Mouse (Mus musculus) olfactory bulb, adult 2 months (tissue): Measurements from ENCODE around the gene Gtf3a. TPM values are rescaled to one million over a fixed set of nuclear protein-coding genes. Genes with fewer than 3 reads are reported as not detected.
A peak's percentile ranks its signal among the peaks of the same experiment; 100 is the strongest.

Experiments used
- H3K27ac ChIP-seq: fragments of 200-500 bp; 2 replicates; pipeline ENCODE4 v1.5.1; 2012; ENCODE audit warnings: low read depth, low read length; ENCODE audit not compliant: insufficient read depth
- H3K4me1 ChIP-seq: fragments of 200-500 bp; 2 replicates; pipeline ENCODE4 v1.6.1; 2012; ENCODE audit warnings: low read length; ENCODE audit not compliant: control insufficient read depth, insufficient read depth
- H3K4me3 ChIP-seq: fragments of 200-500 bp; 2 replicates; pipeline ENCODE4 v1.5.1; 2012; ENCODE audit warnings: mild to moderate bottlenecking, low read depth, low read length, moderate library complexity; ENCODE audit not compliant: insufficient read depth
- CTCF ChIP-seq: fragments of 200-500 bp; IDR thresholded peaks from 2 replicates; pipeline ENCODE4 v1.5.1; 2012; ENCODE audit warnings: low read depth, mild to moderate bottlenecking, low read length, moderate library complexity; ENCODE audit not compliant: insufficient read depth
- POLR2A ChIP-seq: fragments of 200-500 bp; IDR thresholded peaks from 2 replicates; pipeline ENCODE4 v1.6.1; 2012; ENCODE audit warnings: mild to moderate bottlenecking, low read depth, low read length, moderate library complexity; ENCODE audit not compliant: insufficient read depth
- WGBS: fragments of 180-500 bp; shearing (Covaris S2); methylation state at CpG from one replicate; pipeline ENCODE4 v1.1.7; 2018; 5-methylcytosine and 5-hydroxymethylcytosine counted together
- polyA plus RNA-seq: library from polyadenylated mRNA; stranded (reverse); fragments of >200 nt; gene quantifications from 2 replicates; pipeline ENCODE4 v1.2.4, GENCODE M21; 2012; ENCODE audit warnings: low replicate concordance; ENCODE audit not compliant: missing spikeins, insufficient read depth, insufficient read length

Gene Gtf3a
- polyA plus RNA-seq = not detected in 2 replicates

GRCm38 (mm10) chr5:146948508-146949088, at the start of gene Gtf3a:
Gene Gtf3a (plus strand): TSS chr5:146948657.
- Histone ChIP-seq H3K4me1 (peaks cover 9% of the 10 kb centered on the region), H3K27ac (peak within 1 kb of the TSS; percentile 92), H3K4me3 (peak within 1 kb of the TSS; percentile 54)
- under 1% methylated on average over 62 of the region's 62 CpGs for WGBS
- TF ChIP-seq POLR2A (peak; percentile 96), CTCF (no peak)

DNA sequence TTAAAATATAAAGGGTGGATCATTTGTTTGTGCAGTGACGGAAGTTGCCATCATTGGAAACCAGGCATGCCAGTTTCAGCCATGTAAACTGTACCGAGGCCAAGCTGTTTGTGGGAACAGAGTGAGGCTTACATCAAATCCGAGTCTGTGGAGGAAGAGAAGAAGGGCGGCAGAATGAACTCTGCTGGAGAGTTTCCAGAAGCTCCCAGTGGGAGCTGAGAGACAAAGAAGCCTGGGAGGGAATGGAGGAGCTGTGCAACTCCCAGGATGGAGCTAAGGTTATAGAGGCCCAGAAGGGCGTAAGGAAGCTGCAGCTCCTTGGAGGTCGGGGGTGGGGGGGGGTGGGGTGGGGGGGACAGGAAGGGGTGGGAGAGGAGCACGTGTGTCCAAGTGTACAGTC, 48.1 kb upstream of the Gtf3a start:
- no peak for TF ChIP-seq POLR2A
- TF ChIP-seq CTCF = no peak
- Histone ChIP-seq H3K4me1 (peaks cover 10% of the 10 kb centered on the region; the same call in 1 of the 2 replicates), H3K4me3 (no peak overlapping the region), H3K27ac (no peak overlapping the region)
- WGBS = 35% methylated on average over 6 of the region's 7 CpGs

- Histone ChIP-seq H3K27ac (no peak overlapping the region), H3K4me3 (no peak overlapping the region), H3K4me1 (peaks cover 10% of the 10 kb centered on the region; the same call in 1 of the 2 replicates)
- 95% methylated on average over 2 of the region's 2 CpGs for WGBS
- TF ChIP-seq CTCF = no peak
- no peak for TF ChIP-seq POLR2A
Measured at GRCm38 (mm10) chr5:146901501-146901900, 47.0 kb upstream of the Gtf3a start.

DNA sequence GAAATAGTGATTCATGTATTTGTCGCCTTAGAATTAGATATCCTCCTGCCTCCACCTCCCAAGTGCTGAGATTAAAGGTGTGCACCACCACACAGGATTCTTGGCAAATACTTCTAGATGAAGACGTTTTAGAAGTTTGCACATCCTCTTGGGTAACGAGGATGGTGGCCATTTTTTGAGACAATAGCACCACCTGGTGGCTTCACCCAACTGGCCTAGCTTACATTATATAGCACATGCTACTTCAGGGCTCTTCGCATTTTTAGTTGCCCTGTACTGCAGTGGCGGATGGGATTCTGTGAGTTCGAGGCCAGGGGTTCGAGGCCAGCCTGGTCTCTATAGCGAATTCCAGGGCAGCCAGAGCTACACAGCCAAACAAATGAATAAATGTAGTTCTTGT, 44.1 kb upstream of the Gtf3a start:
- no peak for TF ChIP-seq POLR2A
- TF ChIP-seq CTCF = 0 out of 2 replicates have a peak, but pooled peaks have one; percentile 10
- 30% methylated on average over 8 of the region's 8 CpGs for WGBS
- Histone ChIP-seq H3K4me1 (0 out of 2 replicates have a peak, but pooled peaks cover 5% of the 10 kb centered on the region), H3K27ac (no peak overlapping the region), H3K4me3 (no peak overlapping the region)

DNA sequence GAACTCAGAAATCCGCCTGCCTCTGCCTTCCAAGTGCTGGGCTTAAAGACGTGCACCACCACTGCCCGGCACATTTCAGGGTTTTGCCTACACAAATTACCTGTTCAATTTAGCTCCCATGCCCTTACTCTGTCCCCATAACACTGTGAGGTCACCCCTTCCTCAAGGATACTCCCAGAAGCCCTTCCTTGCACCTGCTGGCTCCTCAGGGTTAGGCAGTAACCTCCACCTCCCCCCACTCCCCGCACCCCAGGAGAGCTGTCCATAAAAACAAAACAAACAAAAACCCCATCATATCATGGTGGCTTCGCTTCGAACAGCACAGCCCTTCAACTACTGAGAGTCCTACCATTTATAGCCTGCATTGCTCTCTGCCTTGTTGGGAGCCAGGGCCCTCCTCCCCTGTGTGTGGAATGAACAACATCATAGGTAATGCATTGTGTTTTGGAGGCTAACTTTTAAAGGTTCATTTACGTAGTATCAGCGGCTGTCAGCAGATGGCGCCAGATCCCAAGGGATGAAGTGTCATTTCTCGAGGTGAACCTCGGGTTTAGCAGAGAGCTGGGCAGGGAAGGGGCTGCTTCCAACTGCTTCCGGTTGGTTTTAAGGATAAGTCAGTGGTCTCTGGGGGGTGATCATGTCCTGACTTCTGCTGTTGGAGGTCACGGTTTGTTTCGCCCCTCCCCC, 42.8 kb upstream of the Gtf3a start:
- WGBS = 26% methylated on average over 14 of the region's 14 CpGs
- Histone ChIP-seq H3K4me3 (no peak overlapping the region), H3K27ac (no peak overlapping the region), H3K4me1 (0 out of 2 replicates have a peak, but pooled peaks cover 2% of the 10 kb centered on the region)
- TF ChIP-seq CTCF = peak; percentile 54; the same call in 1 of the 2 replicates
- no peak for TF ChIP-seq POLR2A

DNA sequence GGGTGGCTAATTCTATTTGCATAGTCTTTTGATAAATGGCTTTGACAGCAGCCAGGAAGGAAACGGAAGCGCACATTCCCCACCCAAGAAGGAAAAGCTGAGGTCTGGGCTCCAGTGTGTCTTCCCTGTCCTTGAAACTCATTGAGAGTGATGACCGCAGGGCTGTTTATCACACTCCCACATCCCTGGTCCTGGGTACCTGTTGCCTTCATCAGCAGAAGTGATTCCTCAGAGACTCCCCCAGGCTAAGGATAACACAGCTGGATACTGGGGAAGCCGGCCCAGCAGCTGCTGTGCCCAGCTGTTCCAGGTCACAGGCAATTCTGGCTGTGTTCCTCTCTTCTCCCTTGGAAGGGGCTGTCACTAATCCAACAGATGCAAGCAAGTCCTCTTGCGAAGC, 40.9 kb upstream of the Gtf3a start:
- WGBS = 69% methylated on average over 5 of the region's 5 CpGs
- no peak overlapping the region for H3K27ac ChIP-seq
- H3K4me1 ChIP-seq = no peaks in the 10 kb centered on the region
- TF ChIP-seq POLR2A = no peak
- no peak for TF ChIP-seq CTCF
- no peak overlapping the region for H3K4me3 ChIP-seq

DNA sequence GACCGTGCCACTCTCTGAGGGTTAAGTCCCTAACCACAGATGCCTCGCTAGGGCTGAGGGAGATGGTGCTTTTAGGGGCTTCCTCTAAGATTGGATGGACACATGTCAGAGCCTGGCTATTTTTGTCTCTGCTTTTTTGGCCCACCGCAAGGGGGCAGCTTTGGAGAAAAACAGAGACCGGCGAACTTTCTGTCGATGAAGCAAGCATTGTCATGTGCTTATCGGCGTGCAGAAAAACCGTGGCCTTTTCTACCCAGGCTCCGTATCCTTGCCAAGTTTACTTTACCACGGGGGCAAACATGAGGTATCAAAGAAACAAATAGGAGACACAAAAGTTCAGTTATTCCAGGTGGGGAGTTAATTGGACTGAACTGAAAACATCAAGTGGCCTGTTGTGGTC, 39.8 kb upstream of the Gtf3a start:
- Histone ChIP-seq H3K4me3 (no peak overlapping the region), H3K4me1 (no peaks in the 10 kb centered on the region), H3K27ac (no peak overlapping the region)
- TF ChIP-seq POLR2A = no peak
- TF ChIP-seq CTCF = no peak
- 51% methylated on average over 11 of the region's 11 CpGs for WGBS

GRCm38 (mm10) chr5:146912206-146912605, 36.3 kb upstream of the Gtf3a start:
- Histone ChIP-seq H3K27ac (no peak overlapping the region), H3K4me1 (no peaks in the 10 kb centered on the region), H3K4me3 (no peak overlapping the region)
- 35% methylated on average over 9 of the region's 9 CpGs for WGBS
- TF ChIP-seq POLR2A (no peak), CTCF (no peak)

DNA sequence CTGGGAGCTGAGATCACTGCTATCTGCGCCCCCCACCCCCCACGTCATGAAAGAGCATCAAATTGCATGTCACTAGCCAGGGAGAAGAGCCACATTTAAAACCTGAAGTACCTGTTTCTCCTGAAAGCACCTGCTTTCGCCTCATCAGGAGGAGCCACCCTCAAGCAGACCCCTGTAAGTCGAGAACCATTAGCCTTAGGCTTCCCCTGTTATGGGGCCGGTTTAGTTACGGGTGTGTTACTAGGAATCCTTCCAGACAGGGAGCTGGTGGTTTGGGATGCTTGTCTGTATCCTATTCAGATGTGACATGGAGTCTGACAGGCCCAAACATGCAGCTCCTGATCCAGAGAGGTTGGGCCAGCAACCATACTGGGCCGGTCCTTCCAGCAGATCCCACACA, 35.1 kb upstream of the Gtf3a start:
- no peak overlapping the region for H3K27ac ChIP-seq
- no peaks in the 10 kb centered on the region for H3K4me1 ChIP-seq
- no peak for TF ChIP-seq POLR2A
- TF ChIP-seq CTCF = no peak
- no peak overlapping the region for H3K4me3 ChIP-seq
- 93% methylated on average over 7 of the region's 7 CpGs for WGBS
